Mouse (Mus musculus) liver, embryonic 14.5 days (tissue): ENCODE measurements around the gene Galntl5. TPM values are rescaled to one million over a fixed set of nuclear protein-coding genes. Genes with fewer than 3 reads are reported as not detected.

ENCODE experiments used
- ATAC-seq: fragments of 200-750 bp; cut with Nextera tagmentation; 2 replicates; pipeline ENCODE4 v1.8.0; 2017; ENCODE audit warnings: moderate number of reproducible peaks, mild to moderate bottlenecking, moderate library complexity; ENCODE audit not compliant: insufficient read depth
- DNase-seq, 3 experiments: peaks; one replicate each; pipeline ENCODE4 v3.0.0-alpha.2; 2012 to 2013; ENCODE audit warnings: low read depth in 3 of 3, low spot score in 3 of 3
- H3K27ac ChIP-seq: fragments of 300-500 bp; sonication (generic); 2 replicates; pipeline ENCODE4 v1.5.1; 2014; ENCODE audit warnings: moderate library complexity, mild to moderate bottlenecking, control low read depth, inconsistent platforms
- H3K27me3 ChIP-seq: fragments of 300-500 bp; sonication (generic); 2 replicates; pipeline ENCODE4 v1.6.1; 2014; ENCODE audit warnings: mild to moderate bottlenecking, low read length, moderate library complexity; ENCODE audit not compliant: control insufficient read depth, insufficient read depth
- H3K36me3 ChIP-seq: fragments of 300-500 bp; sonication (generic); replicated peaks from 2 replicates; pipeline ENCODE4 v1.6.1; 2014; ENCODE audit warnings: low read depth; ENCODE audit not compliant: control insufficient read depth, insufficient read depth
- H3K4me1 ChIP-seq, 2 experiments: fragments of 200-500 bp in 1 of 2; fragments of 300-500 bp in 1 of 2; sonication (generic) in 1 of 2; replicated peaks; 2 replicates each; pipeline ENCODE4 v1.6.1; 2012 to 2014; ENCODE audit warnings: antibody characterized with exemption in 1 of 2, inconsistent platforms in 1 of 2, low read length in 1 of 2; ENCODE audit not compliant: control insufficient read depth in 2 of 2, insufficient read depth in 2 of 2
- H3K4me2 ChIP-seq: fragments of 300-500 bp; sonication (generic); 2 replicates; pipeline ENCODE4 v1.6.1; 2014; ENCODE audit warnings: low read depth, mild to moderate bottlenecking, control low read depth, moderate library complexity
- H3K4me3 ChIP-seq, 2 experiments: fragments of 200-500 bp in 1 of 2; fragments of 300-500 bp in 1 of 2; sonication (generic) in 1 of 2; 2 replicates each; pipeline ENCODE4 v1.5.1; 2012 to 2014; ENCODE audit warnings: low read depth in 2 of 2, low read length in 2 of 2, mild to moderate bottlenecking in 2 of 2, control low read depth in 1 of 2, inconsistent platforms in 1 of 2, moderate library complexity in 1 of 2; ENCODE audit not compliant: insufficient read depth in 1 of 2
- H3K9ac ChIP-seq: fragments of 300-500 bp; sonication (generic); replicated peaks from 2 replicates; pipeline ENCODE4 v1.6.1; 2014; ENCODE audit warnings: mild to moderate bottlenecking, control low read depth, moderate library complexity
- H3K9me3 ChIP-seq: fragments of 300-500 bp; sonication (generic); 2 replicates; pipeline ENCODE4 v1.6.1; 2016; ENCODE audit warnings: low read length, mixed read lengths; ENCODE audit not compliant: control insufficient read depth
- CTCF ChIP-seq: IDR thresholded peaks from 2 replicates; pipeline ENCODE4 v1.5.1; 2016; ENCODE audit warnings: antibody characterized with exemption, low read depth, control low read depth
- EP300 ChIP-seq: IDR thresholded peaks from 2 replicates; pipeline ENCODE4 v1.6.1; 2016; ENCODE audit warnings: antibody characterized with exemption, low read depth
- WGBS: fragments of 180-500 bp; shearing (Covaris S2); extraction: QIAGEN DNeasy Blood & Tissue Kit; methylation state at CpG from one replicate; pipeline ENCODE4 v1.1.7; 2014; ENCODE audit not compliant: insufficient replicate concordance; 5-methylcytosine and 5-hydroxymethylcytosine counted together
- polyA plus RNA-seq, 2 experiments: library from polyadenylated mRNA; depleted of rRNA in 1 of 2; stranded (reverse) in 1 of 2; unstranded in 1 of 2; fragments of >200 nt; fragmentation: Nextera tagmentation in 1 of 2; extraction: Ambion mirVana in 1 of 2; gene quantifications; 2 replicates each; pipeline versions ENCODE4 v1.2.1 to v1.2.3; 2012 to 2014

Gene Galntl5
- polyA plus RNA-seq, 2 experiments: not detected

GRCm38 (mm10) chr5:25179284-25179683 lies 2.0 kb upstream of the Galntl5 start:
- no peak overlapping the region for H3K4me2 ChIP-seq
- no peaks in the 10 kb centered on the region for H3K36me3 ChIP-seq
- H3K4me3 ChIP-seq: no peak overlapping the region
- no peaks in the 10 kb centered on the region for H3K9me3 ChIP-seq
- H3K9ac ChIP-seq: no peak overlapping the region
- peak; percentile 39; the same call in 1 of the 2 replicates for TF ChIP-seq CTCF
- TF ChIP-seq EP300: no peak
- 73% methylated on average over 4 of the region's 4 CpGs for WGBS
- no peak for DNase-seq
- no peak for ATAC-seq
- H3K27me3 ChIP-seq: no peaks in the 10 kb centered on the region
- no peak overlapping the region for H3K27ac ChIP-seq
- H3K4me1 ChIP-seq: no peaks in the 10 kb centered on the region

GRCm38 (mm10) chr5:25179936-25180488 lies 1.2 kb upstream of the Galntl5 start:
- DNase-seq (no peak), ATAC-seq (no peak)
- H3K36me3 ChIP-seq: no peaks in the 10 kb centered on the region
- no peak overlapping the region for H3K27ac ChIP-seq
- TF ChIP-seq EP300: no peak
- no peak for TF ChIP-seq CTCF
- H3K9ac ChIP-seq: no peak overlapping the region
- no peaks in the 10 kb centered on the region for H3K9me3 ChIP-seq
- 65% methylated on average over 3 of the region's 3 CpGs for WGBS
- H3K4me2 ChIP-seq: no peak overlapping the region
- no peaks in the 10 kb centered on the region for H3K27me3 ChIP-seq
- no peak overlapping the region for H3K4me3 ChIP-seq
- no peaks in the 10 kb centered on the region for H3K4me1 ChIP-seq

GRCm38 (mm10) chr5:25183595-25183994 lies 2.3 kb downstream of the Galntl5 start:
- 60% methylated on average over 4 of the region's 4 CpGs for WGBS
- ATAC-seq (no peak), DNase-seq (no peak)
- Histone ChIP-seq H3K9ac (no peak overlapping the region), H3K27ac (no peak overlapping the region), H3K4me2 (no peak overlapping the region), H3K9me3 (no peaks in the 10 kb centered on the region), H3K27me3 (no peaks in the 10 kb centered on the region), H3K4me3 (no peak overlapping the region), H3K36me3 (no peaks in the 10 kb centered on the region), H3K4me1 (no peaks in the 10 kb centered on the region)
- no peak for TF ChIP-seq CTCF
- TF ChIP-seq EP300: no peak

GRCm38 (mm10) chr5:25184594-25184993 lies 3.3 kb downstream of the Galntl5 start:
- DNase-seq: no peak
- H3K36me3 ChIP-seq: no peaks in the 10 kb centered on the region
- no peaks in the 10 kb centered on the region for H3K4me1 ChIP-seq
- no peak for ATAC-seq
- no peak overlapping the region for H3K27ac ChIP-seq
- no peak overlapping the region for H3K4me2 ChIP-seq
- no peaks in the 10 kb centered on the region for H3K9me3 ChIP-seq
- H3K9ac ChIP-seq: no peak overlapping the region
- H3K4me3 ChIP-seq: no peak overlapping the region
- WGBS: 32% methylated on average over 2 of the region's 2 CpGs
- TF ChIP-seq EP300: no peak
- no peak for TF ChIP-seq CTCF
- H3K27me3 ChIP-seq: no peaks in the 10 kb centered on the region

GRCm38 (mm10) chr5:25187727-25188126 lies 6.5 kb downstream of the Galntl5 start:
- no peaks in the 10 kb centered on the region for H3K27me3 ChIP-seq
- DNase-seq: no peak
- no peak overlapping the region for H3K9ac ChIP-seq
- H3K36me3 ChIP-seq: no peaks in the 10 kb centered on the region
- no peak for TF ChIP-seq EP300
- no peak for TF ChIP-seq CTCF
- no peaks in the 10 kb centered on the region for H3K9me3 ChIP-seq
- H3K4me2 ChIP-seq: no peak overlapping the region
- ATAC-seq: no peak
- no peak overlapping the region for H3K27ac ChIP-seq
- no peaks in the 10 kb centered on the region for H3K4me1 ChIP-seq
- H3K4me3 ChIP-seq: no peak overlapping the region
